Mouse (Mus musculus): ENCODE measurements at regions not wholly inside any gene's neighbourhood (a gene's known extent, or its start where the extent isn't known, plus 50 kb on each side); places are given as distances from the start of the nearest gene placed in this dataset.

GRCm38 (mm10) chr3:130901343-130901742, 171.1 kb upstream of the Rpl34 start:
- TF ChIP-seq POLR2A (IDR thresholded peaks at IDR 0.05; ENCODE audit: extremely low read depth, insufficient read depth, low read length) (no peak), CTCF (IDR thresholded peaks at IDR 0.05; ENCODE audit: low read depth, low read length) (no peak)
